Comparison of ENCODE assay signal across 8 mouse cellular contexts in genomic region chr3:89646813-89647255, GRCm38 (mm10).
DNase-seq lines count a peak whose midpoint lies in the region; ATAC-seq and TF ChIP-seq lines count a peak whose summit lies in the region.

No protein-coding gene starts in this region.

- no peak for ATAC-seq in Patski
- peak; percentile 58 for ATAC-seq in midbrain, embryonic 15.5 days (replicated peaks)
- no peak for ATAC-seq in CD4-positive, CD25-positive, alpha-beta regulatory T cell, adult 4 months

- POLR2A ChIA-PET in Patski (lab: Charles Lee): interaction anchor here (1.7 kb wide), 1 partner anchor 21 kb away, joined by 4 read pairs; no protein-coding TSS in a partner anchor

- WGBS in kidney, adult 2 months: 28% methylated on average over 5 of the region's 5 CpGs
- 43% methylated on average over 5 of the region's 5 CpGs for WGBS in midbrain, embryonic 15.5 days

- H3K4me1 ChIP-seq in kidney, adult 2 months (ENCODE audit: control insufficient read depth, insufficient read depth, low read length): 0 out of 2 replicates have a peak, but pooled peaks cover 2% of the 10 kb centered on the region
- peaks cover 46% of the 10 kb centered on the region for H3K4me1 ChIP-seq in midbrain, embryonic 15.5 days

- no peaks in the 10 kb centered on the region for H3K9me3 ChIP-seq in midbrain, embryonic 15.5 days

- no peak overlapping the region for H3K27ac ChIP-seq in kidney, adult 2 months (ENCODE audit: insufficient read depth, low read depth, low read length)
- H3K27ac ChIP-seq in midbrain, embryonic 15.5 days: peak overlapping the region; percentile 85

- no peak for TF ChIP-seq POLR2A in kidney, adult 2 months (IDR thresholded peaks at IDR 0.05; ENCODE audit: low read depth, low read length)

- no peak overlapping the region for H3K9ac ChIP-seq in midbrain, embryonic 15.5 days

- H3K4me2 ChIP-seq in midbrain, embryonic 15.5 days: no peak overlapping the region

- CTCF ChIA-PET in Patski (lab: Charles Lee): interaction anchor here (1.2 kb wide), 1 partner anchor 34 kb away, joined by 3 read pairs; no protein-coding TSS in a partner anchor

- no peak for TF ChIP-seq CTCF in Patski (IDR thresholded peaks at IDR 0.05)
- TF ChIP-seq CTCF in kidney, adult 2 months (conservative IDR thresholded peaks at IDR 0.05; ENCODE audit: insufficient read depth, insufficient read length, low read depth, low read length): no peak

- no peaks in the 10 kb centered on the region for H3K36me3 ChIP-seq in kidney, adult 2 months (ENCODE audit: control insufficient read depth, insufficient read depth, low read length)
- no peaks in the 10 kb centered on the region for H3K36me3 ChIP-seq in midbrain, embryonic 15.5 days (replicated peaks)

- peaks cover 48% of the 10 kb centered on the region for H3K27me3 ChIP-seq in Patski
- no peaks in the 10 kb centered on the region for H3K27me3 ChIP-seq in kidney, adult 2 months (replicated peaks; ENCODE audit: control insufficient read depth, insufficient read depth, low read length)
- no peaks in the 10 kb centered on the region for H3K27me3 ChIP-seq in midbrain, embryonic 15.5 days (replicated peaks)

- intact Hi-C loops in left cerebral cortex, postnatal 10 days (cut with DNase I): no loop called here

- in situ Hi-C loops in Patski (cut with MboI; ENCODE audit: low pct_unique_long_range_greater_than_20kb): no loop called here

- DNase-seq in Patski (ENCODE audit: low read depth, low spot score): peak; percentile 62
- DNase-seq in cerebellum, adult 18-20 months: peak; percentile 39
- peak; percentile 81 for DNase-seq in frontal cortex, postnatal 14 days (ENCODE audit: low spot score in 2 of 2)
- peak; percentile 54 for DNase-seq in kidney, adult 2 months
- DNase-seq in left cerebral cortex, postnatal 10 days (ENCODE audit: extremely low spot score in 1 of 2, low spot score in 2 of 2): peak; percentile 81 to 91
- DNase-seq in urinary bladder, postnatal 25 days (ENCODE audit: low spot score): peak; percentile 12

- H3K4me3 ChIP-seq in kidney, adult 2 months (ENCODE audit: insufficient read depth, low read depth, low read length): no peak overlapping the region
- H3K4me3 ChIP-seq in midbrain, embryonic 15.5 days: no peak overlapping the region

Comparison
In these comparisons a context has a peak if more than half of its experiments do, and no peak if none do; other contexts are left out.
1. DNase-seq: peak in every context shown above with its lines; median percentile 86 in left cerebral cortex, postnatal 10 days; 81 in frontal cortex, postnatal 14 days; 62 in Patski; 54 in kidney, adult 2 months; 39 in cerebellum, adult 18-20 months; 12 in urinary bladder, postnatal 25 days.